Mouse (Mus musculus) macrophage (primary cell): Measurements from ENCODE around the gene Rras. TPM values are rescaled to one million over a fixed set of nuclear protein-coding genes. Genes with fewer than 3 reads are reported as not detected.

ENCODE experiments used
- H3K27ac ChIP-seq: fragments of 350-480 bp; formaldehyde crosslinking; 2 replicates; pipeline ENCODE4 v1.9.0; 2021
- H3K36me3 ChIP-seq: fragments of 350-480 bp; formaldehyde crosslinking; 2 replicates; pipeline ENCODE4 v1.9.0; 2021; ENCODE audit errors: inconsistent target
- H3K4me3 ChIP-seq: fragments of 350-480 bp; formaldehyde crosslinking; 2 replicates; pipeline ENCODE4 v1.9.0; 2021; ENCODE audit errors: inconsistent target
- H3K79me2 ChIP-seq: fragments of 350-480 bp; formaldehyde crosslinking; 2 replicates; pipeline ENCODE4 v1.9.0; 2021; ENCODE audit errors: inconsistent target
- WGBS: methylation state at CpG from one replicate; pipeline ENCODE4 v1.1.7; 2026; ENCODE audit warnings: inconsistent platforms; ENCODE audit not compliant: missing documents; 5-methylcytosine and 5-hydroxymethylcytosine counted together
- polyA plus RNA-seq: library from polyadenylated mRNA; stranded (reverse); fragments of 250-400 nt; gene quantifications from 3 replicates; pipeline ENCODE4 v1.2.4, GENCODE M21; 2018; ENCODE audit warnings: inconsistent platforms

Gene Rras
- polyA plus RNA-seq, 1 experiment from 2014 or later, result 29.9 TPM

DNA sequence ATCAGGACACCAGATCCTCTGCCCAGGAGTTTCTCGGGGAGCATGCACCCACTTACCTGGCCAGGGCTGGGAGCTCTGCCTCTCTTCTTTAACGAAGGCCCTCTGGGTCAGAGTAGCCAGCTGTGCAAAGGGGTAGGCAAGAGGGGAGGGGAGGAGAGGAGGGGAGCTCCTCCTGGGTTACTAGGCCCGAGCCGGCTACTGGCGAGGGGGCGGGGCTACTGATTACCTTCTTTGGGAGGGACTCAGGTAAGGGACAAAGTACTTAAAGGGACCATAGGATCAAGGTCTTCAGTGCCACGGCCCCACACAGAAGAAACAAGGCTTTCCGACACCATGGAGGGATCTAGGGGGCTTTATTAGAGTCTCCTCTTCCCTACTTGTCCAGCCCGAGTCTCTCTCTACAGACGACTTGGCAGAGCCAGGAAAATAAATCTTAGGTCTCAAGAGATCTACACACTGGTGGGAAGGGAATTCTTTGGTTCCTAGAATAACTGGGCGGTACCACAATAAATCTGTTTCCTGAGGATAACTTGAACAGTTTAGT is 43.8 kb downstream of the Rras start:
- H3K4me3 ChIP-seq, result peak overlapping the region; percentile 86
- peak overlapping the region; percentile 95 for H3K27ac ChIP-seq
- peaks cover 41% of the 10 kb centered on the region for H3K79me2 ChIP-seq
- WGBS, result 31% methylated on average over 10 of the region's 11 CpGs
- no peaks in the 10 kb centered on the region for H3K36me3 ChIP-seq

- Histone ChIP-seq H3K79me2 (peaks cover 48% of the 10 kb centered on the region), H3K4me3 (peak within 1 kb of the TSS; percentile 86), H3K36me3 (no peaks in the 10 kb centered on the region), H3K27ac (peak within 1 kb of the TSS; percentile 95)
- under 1% methylated on average over 31 of the region's 31 CpGs for WGBS
These were observed 44.6 kb downstream of the Rras start, which contains the start of the genes Nosip and Prrg2 for GRCm38 (mm10) chr7:45062239-45062835. Gene Nosip, plus strand, starts transcription at chr7:45062429. Gene Prrg2, minus strand, starts transcription at chr7:45062677.

DNA sequence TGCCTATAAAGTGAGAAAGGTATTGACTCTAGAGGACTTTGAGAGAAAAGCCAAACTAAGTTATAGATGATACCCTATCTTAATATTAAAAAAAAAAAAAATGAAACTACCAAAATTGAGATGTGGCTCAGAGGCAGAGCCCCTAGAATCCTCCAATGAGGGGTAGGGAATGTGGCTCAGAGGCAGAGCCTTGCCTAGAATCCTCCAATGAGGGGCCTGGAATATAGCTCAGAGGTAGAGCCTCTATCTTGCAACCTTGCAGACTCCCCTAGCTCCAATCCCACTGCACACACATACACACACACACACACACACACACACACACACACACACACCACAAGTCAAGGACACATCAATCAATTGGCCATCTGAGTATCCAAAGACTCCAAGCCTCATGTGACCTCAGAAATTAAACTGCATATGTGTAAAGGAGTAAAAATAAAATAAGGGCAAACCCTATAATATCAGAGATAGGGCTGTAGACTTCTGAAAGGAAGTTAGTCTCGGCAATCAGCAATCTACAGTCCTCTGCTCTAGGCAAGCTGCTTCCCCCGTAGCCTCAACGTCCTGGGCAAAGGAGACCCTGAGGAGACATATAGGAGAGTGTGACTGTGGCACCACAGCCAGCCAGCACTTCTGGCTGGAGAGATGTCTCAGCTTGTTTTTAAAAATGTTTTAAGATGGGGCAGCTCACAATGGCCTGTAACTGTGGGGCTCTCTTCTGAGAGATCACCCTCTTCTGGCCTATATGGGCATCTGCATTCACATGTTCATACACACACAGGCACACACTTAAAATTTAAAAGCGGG is 49.6 kb downstream of the Rras start:
- 87% methylated on average over 4 of the region's 4 CpGs for WGBS
- Histone ChIP-seq H3K4me3 (no peak overlapping the region), H3K27ac (no peak overlapping the region), H3K36me3 (no peaks in the 10 kb centered on the region), H3K79me2 (peaks cover 99% of the 10 kb centered on the region)

DNA sequence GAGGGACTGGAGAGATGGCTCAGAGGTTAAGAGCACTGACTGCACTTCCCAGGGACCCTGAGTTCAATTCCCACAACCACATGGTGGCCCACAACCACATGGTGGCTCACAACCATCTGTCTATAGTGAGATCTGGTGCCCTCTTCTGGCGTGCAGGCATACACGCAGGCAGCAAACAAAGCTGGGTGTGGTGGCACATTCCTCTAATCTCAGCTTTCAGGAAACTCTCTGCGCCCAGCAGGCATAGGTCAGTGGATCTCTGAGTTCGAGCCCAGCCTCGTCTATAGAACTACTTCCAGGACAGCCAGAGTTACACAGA is 50.2 kb downstream of the Rras start:
- Histone ChIP-seq H3K79me2 (peaks cover 100% of the 10 kb centered on the region), H3K36me3 (no peaks in the 10 kb centered on the region), H3K4me3 (no peak overlapping the region), H3K27ac (no peak overlapping the region)
- 67% methylated on average over 5 of the region's 5 CpGs for WGBS

GRCm38 (mm10) chr7:45069671-45070070 is 51.9 kb downstream of the Rras start:
- no peak overlapping the region for H3K27ac ChIP-seq
- H3K79me2 ChIP-seq, result peaks cover 99% of the 10 kb centered on the region
- H3K4me3 ChIP-seq, result no peak overlapping the region
- peaks cover 12% of the 10 kb centered on the region; the same call in 1 of the 2 replicates for H3K36me3 ChIP-seq
- 75% methylated on average over 1 of the region's 2 CpGs for WGBS

Other genes with a start within 250 kb of the Rras start
- 60.3 to 113 TPM (median 73.8 TPM) in 3 replicates for gene Nup62, start 201.9 kb upstream of the Rras start, polyA plus RNA-seq
- 2.3 to 2.8 TPM (median 2.7 TPM) in 3 replicates for gene Il4i1, start 201.6 kb upstream of the Rras start, polyA plus RNA-seq
- 29.8 to 55.7 TPM (median 36.4 TPM) in 3 replicates for gene Atf5, start 201.3 kb upstream of the Rras start, polyA plus RNA-seq
- 33.4 to 56.3 TPM (median 49.1 TPM) in 3 replicates for gene Akt1s1, start 169.0 kb upstream of the Rras start, polyA plus RNA-seq
- 25.6 to 51.8 TPM (median 28.3 TPM) in 3 replicates for gene Tbc1d17, start 168.9 kb upstream of the Rras start, polyA plus RNA-seq
- 17.4 to 42.4 TPM (median 36.1 TPM) in 3 replicates for gene Pnkp, start 160.8 kb upstream of the Rras start, polyA plus RNA-seq
- gene Ptov1, start 148.2 kb upstream of the Rras start, polyA plus RNA-seq, result 38.5 to 61.7 TPM (median 49.4 TPM) in 3 replicates
- 24.5 to 28.2 TPM (median 26.1 TPM) in 3 replicates for gene Med25, start 125.2 kb upstream of the Rras start, polyA plus RNA-seq
- gene Fuz, start 121.9 kb upstream of the Rras start, polyA plus RNA-seq, result 4.6 to 8.8 TPM (median 6.1 TPM) in 3 replicates
- gene Ap2a1, start 88.5 kb upstream of the Rras start, polyA plus RNA-seq, result 49.8 to 76.6 TPM (median 75.0 TPM) in 3 replicates
- not detected in 3 replicates for gene Tsks, start 74.8 kb upstream of the Rras start, polyA plus RNA-seq
- not detected in 3 replicates for gene Cpt1c, start 43.1 kb upstream of the Rras start, polyA plus RNA-seq
- 53.7 to 169 TPM (median 55.6 TPM) in 3 replicates for gene Prmt1, start 31.4 kb upstream of the Rras start, polyA plus RNA-seq
- gene Irf3, start 20.3 kb upstream of the Rras start, polyA plus RNA-seq, result 30.9 to 55.5 TPM (median 35.0 TPM) in 3 replicates
- gene Bcl2l12, start 19.2 kb upstream of the Rras start, polyA plus RNA-seq, result 10.9 to 14.5 TPM (median 12.9 TPM) in 3 replicates
- 32.6 to 36.9 TPM (median 32.9 TPM) in 3 replicates for gene Scaf1, start 1.6 kb upstream of the Rras start, polyA plus RNA-seq
- gene Prr12, start 34.9 kb downstream of the Rras start, polyA plus RNA-seq, result 15.5 to 17.7 TPM (median 17.1 TPM) in 3 replicates
- gene Nosip, start 44.5 kb downstream of the Rras start, polyA plus RNA-seq, result 40.1 to 50.7 TPM (median 45.7 TPM) in 3 replicates
- 19.0 to 31.7 TPM (median 28.6 TPM) in 3 replicates for gene Prrg2, start 44.7 kb downstream of the Rras start, polyA plus RNA-seq
- gene Rcn3, start 74.3 kb downstream of the Rras start, polyA plus RNA-seq, result 0.67 to 5.1 TPM (median 3.1 TPM) in 3 replicates
- 84.4 to 284 TPM (median 160 TPM) in 3 replicates for gene Fcgrt, start 85.9 kb downstream of the Rras start, polyA plus RNA-seq
- gene Rps11, start 106.5 kb downstream of the Rras start, polyA plus RNA-seq, result 1,184 to 1,556 TPM (median 1,388 TPM) in 3 replicates
- 804 to 2,026 TPM (median 1,578 TPM) in 3 replicates for gene Rpl13a, start 110.8 kb downstream of the Rras start, polyA plus RNA-seq
- not detected in 3 replicates for gene Gm45713, start 118.3 kb downstream of the Rras start, polyA plus RNA-seq
- 4.4 to 9.9 TPM (median 8.0 TPM) in 3 replicates for gene Flt3l, start 118.5 kb downstream of the Rras start, polyA plus RNA-seq
- gene Pih1d1, start 136.3 kb downstream of the Rras start, polyA plus RNA-seq, result 34.1 to 75.8 TPM (median 39.7 TPM) in 3 replicates
- 13.0 to 39.0 TPM (median 19.2 TPM) in 3 replicates for gene Aldh16a1, start 136.6 kb downstream of the Rras start, polyA plus RNA-seq
- gene Slc17a7, start 146.0 kb downstream of the Rras start, polyA plus RNA-seq, result not detected in 3 replicates
- not detected in 3 replicates for gene Gfy, start 161.6 kb downstream of the Rras start, polyA plus RNA-seq
- gene Pth2, start 163.0 kb downstream of the Rras start, polyA plus RNA-seq, result not detected in 3 replicates
- not detected in 3 replicates for gene Ccdc155, start 186.9 kb downstream of the Rras start, polyA plus RNA-seq
- not detected in 3 replicates for gene Dkkl1, start 194.2 kb downstream of the Rras start, polyA plus RNA-seq
- not detected in 3 replicates for gene Tead2, start 197.8 kb downstream of the Rras start, polyA plus RNA-seq
- gene Cd37, start 221.2 kb downstream of the Rras start, polyA plus RNA-seq, result 88.2 to 139 TPM (median 131 TPM) in 3 replicates
- gene Slc6a16, start 223.1 kb downstream of the Rras start, polyA plus RNA-seq, result not detected in 3 replicates